Mouse (Mus musculus) midbrain, embryonic 12.5 days (tissue): ENCODE measurements around the gene Itih2. TPM values are rescaled to one million over a fixed set of nuclear protein-coding genes. Genes with fewer than 3 reads are reported as not detected.

Experiments used
- ATAC-seq: fragments of 200-750 bp; cut with Nextera tagmentation; 2 replicates; pipeline ENCODE4 v1.8.0; 2017; ENCODE audit warnings: low read depth, moderate TSS enrichment, moderate library complexity; ENCODE audit not compliant: low FRiP score
- H3K27ac ChIP-seq: fragments of 300-500 bp; sonication (generic); replicated peaks from 2 replicates; pipeline ENCODE4 v1.5.1; 2016; ENCODE audit warnings: mild to moderate bottlenecking
- H3K27me3 ChIP-seq: fragments of 300-500 bp; sonication (generic); 2 replicates; pipeline ENCODE4 v1.6.1; 2016; ENCODE audit warnings: mild to moderate bottlenecking
- H3K36me3 ChIP-seq: fragments of 300-500 bp; sonication (generic); 2 replicates; pipeline ENCODE4 v1.6.1; 2016
- H3K4me1 ChIP-seq: fragments of 300-500 bp; sonication (generic); 2 replicates; pipeline ENCODE4 v1.6.1; 2016
- H3K4me2 ChIP-seq: fragments of 300-500 bp; sonication (generic); replicated peaks from 2 replicates; pipeline ENCODE4 v1.6.1; 2016; ENCODE audit warnings: mild to moderate bottlenecking, moderate library complexity
- H3K4me3 ChIP-seq: fragments of 300-500 bp; sonication (generic); 2 replicates; pipeline ENCODE4 v1.5.1; 2016; ENCODE audit warnings: mild to moderate bottlenecking
- H3K9ac ChIP-seq: fragments of 300-500 bp; sonication (generic); replicated peaks from 2 replicates; pipeline ENCODE4 v1.6.1; 2016; ENCODE audit warnings: mild to moderate bottlenecking, moderate library complexity
- H3K9me3 ChIP-seq: fragments of 300-500 bp; sonication (generic); 2 replicates; pipeline ENCODE4 v1.6.1; 2016; ENCODE audit warnings: mild to moderate bottlenecking
- WGBS: fragments of 180-500 bp; shearing (Covaris S2); methylation state at CpG from one replicate; pipeline ENCODE4 v1.1.7; 2016; 5-methylcytosine and 5-hydroxymethylcytosine counted together
- polyA plus RNA-seq: library from polyadenylated mRNA; unstranded; fragments of >200 nt; fragmentation: Nextera tagmentation; extraction: Ambion mirVana; gene quantifications from 2 replicates; pipeline ENCODE4 v1.2.1, GENCODE M21; 2016

Itih2 gene
- polyA plus RNA-seq, 1 experiment from 2014 or later = 0.36 TPM

DNA sequence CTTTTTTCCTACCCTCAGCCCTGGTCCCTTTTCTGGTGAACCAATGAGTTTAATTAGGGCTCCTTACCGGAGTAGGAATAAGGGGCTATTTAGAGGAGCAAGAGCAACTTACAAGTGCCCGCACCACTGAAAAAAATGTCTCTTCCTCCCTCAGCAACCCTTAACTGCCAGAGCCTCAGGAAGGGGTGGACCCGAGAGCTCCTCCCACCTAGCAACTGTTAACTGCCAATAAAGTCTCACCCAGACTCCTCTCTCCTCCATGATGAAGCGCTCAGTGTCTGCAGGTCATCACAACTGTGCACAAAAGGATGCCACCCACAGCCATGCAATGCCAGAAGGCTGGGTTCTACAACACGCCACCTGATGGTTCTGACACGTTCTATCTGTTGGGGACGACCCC is 59.4 kb downstream of the Itih2 start:
- no peak overlapping the region for H3K4me3 ChIP-seq
- H3K36me3 ChIP-seq = peaks cover 37% of the 10 kb centered on the region
- ATAC-seq = no peak
- no peaks in the 10 kb centered on the region for H3K9me3 ChIP-seq
- 92% methylated on average over 7 of the region's 7 CpGs for WGBS
- no peaks in the 10 kb centered on the region for H3K27me3 ChIP-seq
- H3K9ac ChIP-seq = no peak overlapping the region
- no peaks in the 10 kb centered on the region for H3K4me1 ChIP-seq
- no peak overlapping the region for H3K27ac ChIP-seq
- no peak overlapping the region for H3K4me2 ChIP-seq

- peaks cover 82% of the 10 kb centered on the region for H3K36me3 ChIP-seq
- no peak overlapping the region for H3K4me2 ChIP-seq
- H3K9ac ChIP-seq = no peak overlapping the region
- ATAC-seq = no peak
- H3K9me3 ChIP-seq = no peaks in the 10 kb centered on the region
- H3K27ac ChIP-seq = no peak overlapping the region
- no peak overlapping the region for H3K4me3 ChIP-seq
- no peaks in the 10 kb centered on the region for H3K27me3 ChIP-seq
- 89% methylated on average over 5 of the region's 5 CpGs for WGBS
- no peaks in the 10 kb centered on the region for H3K4me1 ChIP-seq
These were observed 72.4 kb downstream of the Itih2 start for GRCm38 (mm10) chr2:10058836-10059235.

DNA sequence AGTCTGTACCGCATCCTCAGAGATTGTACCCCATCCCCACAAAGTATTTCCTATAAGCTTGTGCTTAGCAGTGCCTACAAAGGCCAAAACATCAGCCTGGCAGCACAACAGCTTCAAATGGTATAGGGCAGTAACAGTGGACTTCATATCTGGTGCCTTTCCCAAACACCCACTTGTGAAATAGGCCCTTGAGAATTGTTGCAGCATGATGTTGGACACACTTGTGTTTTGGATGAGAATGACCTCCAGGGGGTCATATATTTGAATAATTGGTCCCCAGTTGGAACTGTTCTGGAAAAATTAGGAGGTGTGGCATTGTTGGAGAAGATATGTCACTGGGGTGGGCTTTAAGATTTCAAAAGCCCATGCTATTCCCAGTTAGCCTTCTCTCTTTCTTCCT is 79.2 kb downstream of the Itih2 start:
- H3K36me3 ChIP-seq = peaks cover 23% of the 10 kb centered on the region
- no peaks in the 10 kb centered on the region for H3K27me3 ChIP-seq
- H3K4me3 ChIP-seq = no peak overlapping the region
- no peak overlapping the region for H3K9ac ChIP-seq
- peaks cover 13% of the 10 kb centered on the region for H3K4me1 ChIP-seq
- ATAC-seq = no peak
- no peak overlapping the region for H3K27ac ChIP-seq
- 91% methylated on average over 1 of the region's 1 CpGs for WGBS
- no peak overlapping the region for H3K4me2 ChIP-seq
- H3K9me3 ChIP-seq = no peaks in the 10 kb centered on the region

DNA sequence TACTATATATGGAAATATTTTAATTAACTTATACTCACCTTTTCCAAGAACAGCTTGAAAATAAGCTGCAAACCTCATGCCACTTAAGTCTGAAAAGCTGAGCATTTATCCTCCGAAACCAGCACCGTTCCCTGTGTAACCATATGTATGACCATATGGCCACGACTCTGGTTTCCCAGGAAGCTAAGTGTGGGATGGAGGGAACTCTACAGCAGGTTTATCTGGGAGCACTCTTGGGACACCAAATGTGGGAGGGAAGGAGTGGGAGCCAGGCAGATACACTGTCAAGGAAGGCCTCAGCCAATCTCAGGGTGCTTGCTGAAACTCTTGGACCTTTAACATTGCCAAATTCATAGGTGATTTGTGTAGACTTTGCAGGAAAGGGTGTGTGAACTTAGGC is 80.3 kb downstream of the Itih2 start:
- Histone ChIP-seq H3K27me3 (no peaks in the 10 kb centered on the region), H3K9me3 (no peaks in the 10 kb centered on the region), H3K4me1 (peaks cover 16% of the 10 kb centered on the region), H3K4me3 (no peak overlapping the region), H3K36me3 (peaks cover 14% of the 10 kb centered on the region), H3K27ac (no peak overlapping the region), H3K9ac (no peak overlapping the region), H3K4me2 (no peak overlapping the region)
- 84% methylated on average over 3 of the region's 3 CpGs for WGBS
- ATAC-seq = no peak

GRCm38 (mm10) chr2:10049456-10049855 is 81.7 kb downstream of the Itih2 start:
- Histone ChIP-seq H3K9ac (peak overlapping the region; percentile 34; the same call in 1 of the 2 replicates), H3K9me3 (no peaks in the 10 kb centered on the region), H3K27ac (no peak overlapping the region), H3K27me3 (no peaks in the 10 kb centered on the region), H3K4me1 (peaks cover 16% of the 10 kb centered on the region), H3K4me2 (peak overlapping the region; percentile 73), H3K4me3 (peak overlapping the region; percentile 78), H3K36me3 (no peaks in the 10 kb centered on the region)
- WGBS = 16% methylated on average over 10 of the region's 10 CpGs
- ATAC-seq = no peak

- no peaks in the 10 kb centered on the region for H3K9me3 ChIP-seq
- peak within 1 kb of the TSS; percentile 81 for H3K9ac ChIP-seq
- H3K4me3 ChIP-seq = peak within 1 kb of the TSS; percentile 78
- peak within 1 kb of the TSS; percentile 44 for H3K27ac ChIP-seq
- H3K27me3 ChIP-seq = no peaks in the 10 kb centered on the region
- peaks cover 16% of the 10 kb centered on the region for H3K4me1 ChIP-seq
- peak; percentile 95 for ATAC-seq
- H3K4me2 ChIP-seq = peak within 1 kb of the TSS; percentile 87
- H3K36me3 ChIP-seq = no peaks in the 10 kb centered on the region
- WGBS = 0% methylated on average over 36 of the region's 36 CpGs
These were observed 82.7 kb downstream of the Itih2 start, which contains the start of gene Taf3 for GRCm38 (mm10) chr2:10048461-10048860. Taf3 (minus strand) TSS chr2:10048596.

DNA sequence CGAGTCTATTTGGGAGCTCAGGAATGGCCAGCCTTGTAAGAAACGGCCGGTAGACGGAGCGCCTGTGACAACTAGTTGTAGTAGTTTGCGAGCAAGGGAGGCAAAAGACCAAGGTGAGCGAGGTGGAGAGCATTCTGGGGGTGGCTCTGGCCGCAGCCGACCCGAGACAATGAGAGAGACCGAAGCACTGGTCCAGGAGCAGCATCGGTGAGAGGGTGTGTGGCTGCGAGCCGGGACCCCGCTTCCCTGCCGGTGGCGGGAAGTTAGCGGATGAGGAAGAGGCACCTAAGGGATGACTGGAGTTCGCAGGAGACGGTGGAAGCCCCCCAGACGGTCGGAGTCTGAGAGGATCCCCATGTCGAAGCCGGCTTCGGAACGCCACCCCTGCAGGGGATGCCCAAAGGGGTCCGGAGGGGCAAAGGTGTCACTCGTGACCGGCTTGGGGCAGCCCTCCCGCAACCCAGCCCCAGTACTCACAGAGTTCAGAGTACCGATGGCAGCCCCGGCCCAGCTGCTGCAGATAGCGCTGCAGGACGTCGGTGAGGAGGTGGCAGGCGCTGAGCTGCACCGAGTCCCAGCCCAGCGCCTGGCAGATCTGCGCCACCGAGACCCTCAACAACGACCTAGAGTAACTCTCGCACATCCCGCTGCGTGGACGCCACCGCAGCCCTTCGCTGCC is 83.3 kb downstream of the Itih2 start:
- H3K4me2 ChIP-seq = peak overlapping the region; percentile 87
- ATAC-seq = peak; percentile 83
- H3K36me3 ChIP-seq = no peaks in the 10 kb centered on the region
- no peaks in the 10 kb centered on the region for H3K27me3 ChIP-seq
- WGBS = under 1% methylated on average over 47 of the region's 47 CpGs
- H3K9ac ChIP-seq = peak overlapping the region; percentile 81
- H3K27ac ChIP-seq = peak overlapping the region; percentile 44
- H3K9me3 ChIP-seq = no peaks in the 10 kb centered on the region
- peak overlapping the region; percentile 78 for H3K4me3 ChIP-seq
- peaks cover 16% of the 10 kb centered on the region for H3K4me1 ChIP-seq

Other genes with a start within 250 kb of the Itih2 start
- 3.0 and 3.5 TPM in 2 replicates for gene 9230102O04Rik, start 241.9 kb downstream of the Itih2 start, polyA plus RNA-seq
- gene Gata3, start 241.4 kb downstream of the Itih2 start, polyA plus RNA-seq = 77.4 and 84.2 TPM in 2 replicates
- 17.8 and 18.1 TPM in 2 replicates for gene Taf3, start 82.8 kb downstream of the Itih2 start, polyA plus RNA-seq
- 455 and 462 TPM in 2 replicates for gene Atp5c1, start 50.9 kb downstream of the Itih2 start, polyA plus RNA-seq
- 38.8 and 41.6 TPM in 2 replicates for gene Kin, start 50.8 kb downstream of the Itih2 start, polyA plus RNA-seq
- gene Itih5, start 22.2 kb upstream of the Itih2 start, polyA plus RNA-seq = 6.5 and 8.6 TPM in 2 replicates
- gene Sfmbt2, start 239.1 kb upstream of the Itih2 start, polyA plus RNA-seq = 1.9 and 2.1 TPM in 2 replicates